Mouse (Mus musculus): ENCODE data around the gene Slc25a18. TPM values are rescaled to one million over a fixed set of nuclear protein-coding genes. Genes with fewer than 3 reads are reported as not detected.

Gene Slc25a18
- polyA plus RNA-seq, 1 experiment, result 0.07 TPM

GRCm38 (mm10) chr6:120836389-120837151 is 63.2 kb downstream of the Slc25a18 start:
- no peaks in the 10 kb centered on the region for H3K27me3 ChIP-seq (ENCODE audit: control insufficient read depth, insufficient read depth, insufficient read length)
- no peaks in the 10 kb centered on the region for H3K36me3 ChIP-seq (ENCODE audit: control insufficient read depth, insufficient read depth)
- TF ChIP-seq MYOG (IDR thresholded peaks at IDR 0.05; ENCODE audit: control insufficient read depth, extremely low read depth, insufficient read length), result no peak
- TF ChIP-seq MYOD1 (IDR thresholded peaks at IDR 0.05; ENCODE audit: control insufficient read depth, insufficient read length, low read depth), result no peak
- no peak for TF ChIP-seq USF1 (IDR thresholded peaks at IDR 0.05; ENCODE audit: low read depth)
- TF ChIP-seq CEBPB (IDR thresholded peaks at IDR 0.05; ENCODE audit: low read depth), result no peak
- TF ChIP-seq CTCF (IDR thresholded peaks at IDR 0.05; ENCODE audit: control insufficient read depth, insufficient read depth, insufficient read length), result no peak
- TF ChIP-seq FOSL1 (IDR thresholded peaks at IDR 0.05; ENCODE audit: insufficient read depth, low read length, poor library complexity, severe bottlenecking), result no peak
- no peak for TF ChIP-seq MAX (IDR thresholded peaks at IDR 0.05)
- H3K79me3 ChIP-seq (ENCODE audit: low read depth), result peaks cover 33% of the 10 kb centered on the region
- H3ac ChIP-seq (ENCODE audit: control insufficient read depth, insufficient read length, low read depth), result peak overlapping the region; percentile 89
- peaks cover 54% of the 10 kb centered on the region for H3K79me2 ChIP-seq (ENCODE audit: control insufficient read depth, insufficient read depth)
- peak overlapping the region; percentile 95 for H3K4me3 ChIP-seq (ENCODE audit: insufficient read depth, poor library complexity, severe bottlenecking)

GRCm38 (mm10) chr6:120837152-120837530 is 63.8 kb downstream of the Slc25a18 start:
- no peak for TF ChIP-seq MYOG (IDR thresholded peaks at IDR 0.05; ENCODE audit: control insufficient read depth, extremely low read depth, insufficient read length)
- no peak for TF ChIP-seq FOSL1 (IDR thresholded peaks at IDR 0.05; ENCODE audit: insufficient read depth, low read length, poor library complexity, severe bottlenecking)
- TF ChIP-seq CEBPB (IDR thresholded peaks at IDR 0.05; ENCODE audit: low read depth), result no peak
- no peak for TF ChIP-seq CTCF (IDR thresholded peaks at IDR 0.05; ENCODE audit: control insufficient read depth, insufficient read depth, insufficient read length)
- no peak for TF ChIP-seq MAX (IDR thresholded peaks at IDR 0.05)
- TF ChIP-seq MYOD1 (IDR thresholded peaks at IDR 0.05; ENCODE audit: control insufficient read depth, insufficient read length, low read depth), result no peak
- no peak for TF ChIP-seq USF1 (IDR thresholded peaks at IDR 0.05; ENCODE audit: low read depth)
- Histone ChIP-seq H3K79me3 (ENCODE audit: low read depth) (peaks cover 38% of the 10 kb centered on the region), H3K27me3 (ENCODE audit: control insufficient read depth, insufficient read depth, insufficient read length) (no peaks in the 10 kb centered on the region), H3ac (ENCODE audit: control insufficient read depth, insufficient read length, low read depth) (no peak overlapping the region), H3K4me3 (ENCODE audit: insufficient read depth, poor library complexity, severe bottlenecking) (peak overlapping the region; percentile 95), H3K79me2 (ENCODE audit: control insufficient read depth, insufficient read depth) (peaks cover 59% of the 10 kb centered on the region), H3K36me3 (ENCODE audit: control insufficient read depth, insufficient read depth) (no peaks in the 10 kb centered on the region)

GRCm38 (mm10) chr6:120840258-120840657 is 66.9 kb downstream of the Slc25a18 start:
- TF ChIP-seq MYOD1 (IDR thresholded peaks at IDR 0.05; ENCODE audit: control insufficient read depth, insufficient read length, low read depth), result no peak
- peak; percentile 57 for TF ChIP-seq CEBPB (IDR thresholded peaks at IDR 0.05; ENCODE audit: low read depth)
- no peaks in the 10 kb centered on the region for H3K36me3 ChIP-seq (ENCODE audit: control insufficient read depth, insufficient read depth)

DNA sequence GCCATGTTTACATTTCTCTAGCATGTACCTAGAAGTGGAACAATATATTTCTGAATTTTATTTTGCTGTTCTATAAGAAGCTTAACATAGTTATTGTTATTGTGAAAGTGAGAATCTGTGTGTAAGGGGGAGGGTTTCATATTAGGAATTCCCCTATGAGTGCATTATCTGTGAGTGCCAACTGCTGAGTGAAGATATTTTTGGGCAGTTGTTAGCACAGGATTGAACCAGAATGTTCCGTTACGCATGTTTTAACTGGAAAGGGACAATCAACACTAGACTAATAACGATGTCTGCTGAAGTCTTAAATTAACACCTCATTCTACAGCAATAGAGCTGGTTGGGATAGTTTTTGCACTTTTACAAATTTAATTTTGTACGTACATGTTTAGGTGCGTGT is 68.4 kb downstream of the Slc25a18 start:
- Histone ChIP-seq H3K79me2 (ENCODE audit: control insufficient read depth, insufficient read depth) (peaks cover 92% of the 10 kb centered on the region), H3K36me3 (ENCODE audit: control insufficient read depth, insufficient read depth) (no peaks in the 10 kb centered on the region), H3K4me3 (ENCODE audit: insufficient read depth, poor library complexity, severe bottlenecking) (no peak overlapping the region), H3K79me3 (ENCODE audit: low read depth) (peaks cover 67% of the 10 kb centered on the region), H3ac (ENCODE audit: control insufficient read depth, insufficient read length, low read depth) (no peak overlapping the region), H3K27me3 (ENCODE audit: control insufficient read depth, insufficient read depth, insufficient read length) (no peaks in the 10 kb centered on the region)
- TF ChIP-seq CTCF (IDR thresholded peaks at IDR 0.05; ENCODE audit: control insufficient read depth, insufficient read depth, insufficient read length), result no peak
- no peak for TF ChIP-seq FOSL1 (IDR thresholded peaks at IDR 0.05; ENCODE audit: insufficient read depth, low read length, poor library complexity, severe bottlenecking)
- no peak for TF ChIP-seq CEBPB (IDR thresholded peaks at IDR 0.05; ENCODE audit: low read depth)
- no peak for TF ChIP-seq USF1 (IDR thresholded peaks at IDR 0.05; ENCODE audit: low read depth)
- TF ChIP-seq MAX (IDR thresholded peaks at IDR 0.05), result no peak
- TF ChIP-seq MYOG (IDR thresholded peaks at IDR 0.05; ENCODE audit: control insufficient read depth, extremely low read depth, insufficient read length), result no peak
- no peak for TF ChIP-seq MYOD1 (IDR thresholded peaks at IDR 0.05; ENCODE audit: control insufficient read depth, insufficient read length, low read depth)

More at GRCm38 (mm10) chr6:120840258-120840657, 66.9 kb downstream of the Slc25a18 start:
- H3K27me3 ChIP-seq (ENCODE audit: control insufficient read depth, insufficient read depth, insufficient read length), result no peaks in the 10 kb centered on the region
- no peak overlapping the region for H3K4me3 ChIP-seq (ENCODE audit: insufficient read depth, poor library complexity, severe bottlenecking)
- no peak overlapping the region for H3ac ChIP-seq (ENCODE audit: control insufficient read depth, insufficient read length, low read depth)
- H3K79me2 ChIP-seq (ENCODE audit: control insufficient read depth, insufficient read depth), result peaks cover 91% of the 10 kb centered on the region
- peaks cover 65% of the 10 kb centered on the region for H3K79me3 ChIP-seq (ENCODE audit: low read depth)

Small RNAs within 50 kb of the gene (microRNA-seq; reads per million reads assigned to microRNA genes)
- gene Gm25193 (ENCODE audit: borderline microRNAs expressed), result not detected

Other genes starting within 250 kb of the Slc25a18 start
- gene Hdhd5, start 242.3 kb upstream of the Slc25a18 start, polyA plus RNA-seq (2012; fragmentation: generic; extraction: Trizol), result 10.2 TPM
- 0.01 TPM for gene Cecr2, start 107.2 kb upstream of the Slc25a18 start, polyA plus RNA-seq (2012; fragmentation: generic; extraction: Trizol)
- gene Atp6v1e1, start 49.2 kb downstream of the Slc25a18 start, polyA plus RNA-seq (2012; fragmentation: generic; extraction: Trizol), result 90.1 TPM
- gene Bcl2l13, start 62.6 kb downstream of the Slc25a18 start, polyA plus RNA-seq (2012; fragmentation: generic; extraction: Trizol), result 24.6 TPM
- gene Bid, start 143.3 kb downstream of the Slc25a18 start, polyA plus RNA-seq (2012; fragmentation: generic; extraction: Trizol), result 48.1 TPM

All from C2C12 (cell line).